Mouse (Mus musculus): ENCODE measurements at regions not wholly inside any gene's neighbourhood (a gene's known extent, or its start where the extent isn't known, plus 50 kb on each side); places are given as distances from the start of the nearest gene placed in this dataset.
A peak's percentile ranks its signal among the peaks of the same experiment; 100 is the strongest.

DNA sequence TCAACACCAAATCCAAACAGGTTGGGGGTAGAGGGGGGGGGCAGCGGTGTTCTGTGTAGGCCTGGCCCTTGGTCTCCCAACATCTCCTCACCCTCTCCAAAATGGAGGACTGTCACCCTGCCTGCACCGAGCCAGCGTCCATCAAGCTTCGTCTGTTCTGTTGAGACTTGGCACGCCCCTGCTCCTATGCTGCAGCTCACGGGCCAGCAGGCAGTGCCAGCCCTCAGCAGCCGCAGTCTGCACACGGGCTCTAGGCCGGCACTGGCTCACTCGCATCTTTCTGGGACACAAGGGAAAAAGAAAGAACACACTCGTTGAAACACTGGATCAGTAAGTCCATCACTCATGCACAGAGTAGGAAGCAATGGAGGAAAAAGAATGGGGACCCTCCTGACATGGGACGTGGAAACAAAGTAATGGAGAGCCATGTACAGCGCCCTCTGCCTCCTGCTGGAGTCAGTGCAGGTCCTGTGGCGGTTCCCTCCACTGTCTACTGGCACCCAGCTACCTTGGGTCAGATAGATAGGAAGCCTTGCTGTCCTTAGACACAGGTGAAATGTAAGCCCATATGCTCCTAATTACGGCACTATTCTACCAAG is 109.0 kb upstream of the 1700016C15Rik start:
- peak; percentile 57 for DNase-seq (ENCODE audit: low read depth)
- TF ChIP-seq CTCF (IDR thresholded peaks at IDR 0.05; ENCODE audit: borderline replicate concordance, extremely low read depth, insufficient read depth, insufficient read length): peak; percentile 23; the same call in 1 of the 2 replicates
- no peak for TF ChIP-seq POLR2A (IDR thresholded peaks at IDR 0.05; ENCODE audit: borderline replicate concordance, extremely low read depth, insufficient read depth, insufficient read length, poor library complexity, severe bottlenecking)

DNA sequence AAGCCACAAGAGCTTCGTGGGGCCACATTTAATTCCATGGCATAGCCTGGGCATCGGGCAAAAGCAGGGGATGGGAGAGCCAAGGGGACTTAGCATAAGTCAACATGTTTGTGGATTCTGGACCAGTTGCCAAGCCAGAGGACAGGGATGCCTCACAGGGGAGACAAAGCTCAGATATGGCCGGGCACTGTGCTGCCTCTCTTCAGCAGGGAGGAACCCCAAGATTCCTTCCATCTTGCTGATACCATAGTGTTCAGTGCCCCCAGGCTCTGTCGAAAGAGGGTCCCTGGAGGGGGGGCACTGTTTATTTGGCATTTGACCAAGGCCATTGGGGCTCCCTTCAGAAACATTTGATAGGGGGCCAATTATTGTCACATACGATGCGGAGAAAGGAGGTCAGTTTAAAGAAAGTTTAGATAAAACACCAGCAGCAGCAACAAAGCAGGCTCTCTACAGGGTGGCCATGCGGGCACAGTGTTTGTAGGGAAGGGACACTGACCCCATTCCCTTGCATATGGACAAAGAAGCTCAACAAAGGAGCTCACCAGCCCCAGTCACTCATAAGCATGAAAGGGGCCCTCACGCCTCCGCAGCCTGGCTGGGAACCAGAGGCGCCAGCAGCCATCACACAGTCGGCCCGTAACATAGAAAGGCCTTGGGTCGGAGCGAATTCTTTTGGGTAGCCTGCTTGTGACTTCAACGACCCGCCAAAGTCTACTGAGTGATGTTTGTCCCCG is 107.6 kb upstream of the 1700016C15Rik start:
- DNase-seq (ENCODE audit: low read depth): peak; percentile 70
- no peak for TF ChIP-seq CTCF (IDR thresholded peaks at IDR 0.05; ENCODE audit: borderline replicate concordance, extremely low read depth, insufficient read depth, insufficient read length)
- no peak for TF ChIP-seq POLR2A (IDR thresholded peaks at IDR 0.05; ENCODE audit: borderline replicate concordance, extremely low read depth, insufficient read depth, insufficient read length, poor library complexity, severe bottlenecking)

DNA sequence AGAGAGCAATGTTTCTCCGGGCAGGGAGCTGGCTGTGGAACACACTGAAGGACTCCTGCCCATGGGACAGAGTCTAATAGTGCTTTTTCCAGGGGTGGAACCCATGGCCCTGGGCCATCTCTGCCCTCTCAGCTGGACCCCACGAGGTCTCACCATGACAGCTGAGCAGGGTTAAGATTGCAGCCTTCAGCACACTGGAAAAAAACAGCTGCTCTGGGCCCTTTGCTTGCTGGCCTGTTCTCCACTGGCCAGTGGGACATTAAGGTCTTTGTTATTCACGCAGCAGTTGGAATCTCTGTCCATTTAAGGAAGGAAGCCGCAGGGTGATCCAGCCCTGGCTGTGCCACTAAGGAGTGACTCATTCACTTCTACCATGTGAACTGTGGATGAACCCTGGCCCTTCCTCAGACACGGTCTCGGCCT is 106.3 kb upstream of the 1700016C15Rik start:
- no peak for TF ChIP-seq POLR2A (IDR thresholded peaks at IDR 0.05; ENCODE audit: borderline replicate concordance, extremely low read depth, insufficient read depth, insufficient read length, poor library complexity, severe bottlenecking)
- no peak for TF ChIP-seq CTCF (IDR thresholded peaks at IDR 0.05; ENCODE audit: borderline replicate concordance, extremely low read depth, insufficient read depth, insufficient read length)
- no peak for DNase-seq (ENCODE audit: low read depth)

DNA sequence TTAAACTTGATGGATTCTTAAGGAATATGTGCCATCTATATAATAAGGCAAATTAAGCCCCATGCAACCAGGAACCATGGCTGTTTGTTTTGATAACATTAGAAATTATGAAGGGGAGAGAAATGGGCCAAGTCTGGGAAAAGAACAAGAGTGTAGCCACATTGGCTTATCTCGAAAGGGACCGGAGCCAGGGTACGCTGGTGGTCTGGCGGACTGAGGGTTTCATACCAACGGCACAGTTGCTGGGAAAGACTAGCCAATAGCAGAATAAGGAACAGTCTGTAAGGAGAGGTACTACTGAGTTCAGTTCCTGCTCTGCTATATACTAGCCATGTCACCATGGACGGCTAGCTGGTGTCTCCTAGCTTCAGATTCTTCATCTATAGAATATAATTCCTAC is 105.9 kb upstream of the 1700016C15Rik start:
- TF ChIP-seq CTCF (IDR thresholded peaks at IDR 0.05; ENCODE audit: borderline replicate concordance, extremely low read depth, insufficient read depth, insufficient read length): no peak
- TF ChIP-seq POLR2A (IDR thresholded peaks at IDR 0.05; ENCODE audit: borderline replicate concordance, extremely low read depth, insufficient read depth, insufficient read length, poor library complexity, severe bottlenecking): no peak
- DNase-seq (ENCODE audit: low read depth): no peak

DNA sequence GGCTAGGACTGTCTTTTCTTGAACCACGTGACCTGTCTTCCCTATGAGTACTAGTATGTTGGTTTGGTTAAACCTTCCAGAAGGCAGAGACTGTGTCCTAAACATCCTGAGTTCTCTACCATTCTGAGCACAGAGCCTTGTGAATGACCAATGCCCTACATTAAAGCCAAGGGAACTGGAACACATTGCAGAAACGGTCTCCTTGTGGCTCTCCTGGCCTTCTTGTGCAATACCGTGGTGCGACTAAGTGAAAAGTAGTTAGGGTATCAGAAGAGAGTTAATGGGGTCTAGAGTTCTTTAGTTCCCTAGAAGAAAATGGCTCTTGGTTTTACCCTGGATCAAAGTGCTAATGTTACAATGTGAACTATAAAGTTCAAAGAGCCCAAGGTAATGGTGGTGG is 101.8 kb upstream of the 1700016C15Rik start:
- no peak for TF ChIP-seq CTCF (IDR thresholded peaks at IDR 0.05; ENCODE audit: borderline replicate concordance, extremely low read depth, insufficient read depth, insufficient read length)
- TF ChIP-seq POLR2A (IDR thresholded peaks at IDR 0.05; ENCODE audit: borderline replicate concordance, extremely low read depth, insufficient read depth, insufficient read length, poor library complexity, severe bottlenecking): no peak
- DNase-seq (ENCODE audit: low read depth): no peak

DNA sequence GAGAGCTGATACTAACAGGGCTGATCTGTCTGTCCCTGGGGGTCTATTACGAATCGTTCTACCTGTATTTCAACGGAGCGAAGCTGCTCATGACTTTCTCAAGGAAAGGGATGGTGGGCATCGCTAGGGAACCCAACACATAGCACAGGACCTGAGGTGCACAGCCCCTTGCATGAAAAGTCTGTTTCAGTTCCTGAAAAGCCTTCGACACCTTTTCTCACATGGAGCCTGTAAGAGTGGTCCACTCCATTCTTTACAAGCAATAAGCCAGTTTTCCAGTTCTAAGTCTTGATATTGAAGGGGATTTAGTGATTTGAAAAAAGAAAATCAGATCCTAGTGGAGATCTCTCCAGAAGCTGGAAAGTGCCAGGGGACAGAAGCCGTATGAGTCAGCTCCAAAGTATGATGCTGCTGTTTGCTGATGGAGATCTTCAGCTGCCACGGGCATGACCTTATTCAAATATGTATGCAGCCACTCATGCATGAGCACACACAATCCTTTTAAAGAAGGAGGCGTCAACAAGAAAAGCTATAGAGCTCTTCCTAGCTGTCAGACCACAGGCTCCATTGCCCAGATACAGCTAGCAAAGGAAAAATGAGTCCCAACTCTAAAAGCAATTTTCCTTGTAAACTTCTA is 95.5 kb upstream of the 1700016C15Rik start:
- no peak for DNase-seq (ENCODE audit: low read depth)
- TF ChIP-seq CTCF (IDR thresholded peaks at IDR 0.05; ENCODE audit: borderline replicate concordance, extremely low read depth, insufficient read depth, insufficient read length): no peak
- TF ChIP-seq POLR2A (IDR thresholded peaks at IDR 0.05; ENCODE audit: borderline replicate concordance, extremely low read depth, insufficient read depth, insufficient read length, poor library complexity, severe bottlenecking): no peak

DNA sequence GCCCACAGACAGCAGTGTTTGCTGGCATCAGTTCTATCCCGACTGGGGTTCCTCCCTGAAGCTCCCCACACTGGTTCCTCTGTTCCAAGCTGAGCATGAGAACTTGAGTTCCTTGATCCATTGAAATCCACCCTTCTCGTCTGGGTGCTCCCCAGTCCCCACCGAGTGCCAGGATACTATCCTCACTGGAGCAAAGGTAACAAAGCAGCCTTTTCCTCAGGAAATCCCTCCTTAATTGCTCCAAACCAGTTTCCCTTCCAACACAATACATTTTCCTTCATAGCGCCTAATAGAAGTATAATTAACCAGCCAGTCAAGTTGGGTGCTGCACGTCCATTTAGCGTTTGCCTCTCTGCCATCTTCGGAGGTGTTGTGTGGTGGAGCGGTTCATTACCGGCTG is 92.6 kb upstream of the 1700016C15Rik start:
- DNase-seq (ENCODE audit: low read depth): no peak
- TF ChIP-seq POLR2A (IDR thresholded peaks at IDR 0.05; ENCODE audit: borderline replicate concordance, extremely low read depth, insufficient read depth, insufficient read length, poor library complexity, severe bottlenecking) (no peak), CTCF (IDR thresholded peaks at IDR 0.05; ENCODE audit: borderline replicate concordance, extremely low read depth, insufficient read depth, insufficient read length) (no peak)

DNA sequence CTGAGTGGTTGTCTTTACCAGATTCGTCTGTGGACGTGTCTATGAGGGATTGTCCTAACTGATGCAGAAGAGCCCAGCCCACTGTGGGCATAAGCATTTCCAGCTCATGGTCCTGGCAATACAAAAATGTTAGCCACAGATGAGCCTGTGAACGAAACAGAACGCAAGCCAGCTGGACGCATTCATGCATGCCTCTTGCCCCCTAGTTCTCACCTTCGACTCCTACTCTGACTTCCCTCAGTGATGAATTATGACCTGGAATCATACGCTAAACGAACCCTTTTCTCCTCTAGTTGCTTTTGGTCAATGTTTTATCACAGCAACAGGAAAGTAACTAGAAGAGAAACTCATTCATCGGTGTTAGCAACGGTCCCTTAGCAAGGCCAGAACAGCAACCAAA is 91.2 kb upstream of the 1700016C15Rik start:
- DNase-seq (ENCODE audit: low read depth): no peak
- TF ChIP-seq POLR2A (IDR thresholded peaks at IDR 0.05; ENCODE audit: borderline replicate concordance, extremely low read depth, insufficient read depth, insufficient read length, poor library complexity, severe bottlenecking): no peak
- no peak for TF ChIP-seq CTCF (IDR thresholded peaks at IDR 0.05; ENCODE audit: borderline replicate concordance, extremely low read depth, insufficient read depth, insufficient read length)

DNA sequence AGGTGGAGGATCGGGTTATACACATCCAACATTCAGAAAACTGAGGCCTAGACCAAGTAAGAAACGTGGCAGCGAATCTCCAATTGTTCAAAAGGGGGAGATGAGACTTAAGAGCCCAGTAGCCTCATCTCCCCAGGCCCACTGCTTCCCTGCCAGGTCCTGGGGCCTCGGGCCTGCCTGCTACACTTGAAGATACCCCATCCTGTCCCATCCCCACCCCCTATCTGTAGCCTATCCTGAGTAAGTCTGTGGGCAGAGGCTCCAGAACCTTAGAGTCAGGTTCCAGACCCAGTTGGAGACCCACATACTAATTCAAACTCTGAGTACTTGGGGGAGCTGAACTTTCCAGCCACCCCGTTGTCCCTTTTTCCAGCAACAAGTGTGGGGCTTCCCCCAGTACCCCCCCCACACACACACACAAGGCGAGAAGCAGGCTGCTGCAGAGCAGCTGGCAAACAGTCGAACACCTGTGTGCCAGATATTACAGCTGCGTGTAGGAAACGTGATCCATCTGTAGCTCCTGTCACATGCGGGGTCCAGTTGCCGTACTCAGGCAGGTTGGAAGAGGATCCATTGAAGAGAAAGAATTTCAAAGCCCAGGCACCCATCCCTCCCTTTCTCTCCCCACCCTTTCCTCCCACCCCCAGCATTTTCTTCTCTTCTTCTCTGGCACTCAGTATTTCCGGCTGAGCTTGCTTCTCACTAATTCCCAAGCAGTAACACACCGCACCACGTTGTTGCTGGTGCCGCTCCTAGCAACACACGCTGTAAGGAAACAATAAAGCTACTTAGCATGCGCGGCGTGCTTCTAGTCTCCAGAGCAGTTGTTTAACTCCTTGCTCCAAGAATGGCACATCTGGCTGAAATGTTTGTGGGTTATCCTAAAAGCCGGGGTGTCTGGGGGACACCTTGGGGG is 89.4 kb upstream of the 1700016C15Rik start:
- DNase-seq (ENCODE audit: low read depth): peak; percentile 93

DNA sequence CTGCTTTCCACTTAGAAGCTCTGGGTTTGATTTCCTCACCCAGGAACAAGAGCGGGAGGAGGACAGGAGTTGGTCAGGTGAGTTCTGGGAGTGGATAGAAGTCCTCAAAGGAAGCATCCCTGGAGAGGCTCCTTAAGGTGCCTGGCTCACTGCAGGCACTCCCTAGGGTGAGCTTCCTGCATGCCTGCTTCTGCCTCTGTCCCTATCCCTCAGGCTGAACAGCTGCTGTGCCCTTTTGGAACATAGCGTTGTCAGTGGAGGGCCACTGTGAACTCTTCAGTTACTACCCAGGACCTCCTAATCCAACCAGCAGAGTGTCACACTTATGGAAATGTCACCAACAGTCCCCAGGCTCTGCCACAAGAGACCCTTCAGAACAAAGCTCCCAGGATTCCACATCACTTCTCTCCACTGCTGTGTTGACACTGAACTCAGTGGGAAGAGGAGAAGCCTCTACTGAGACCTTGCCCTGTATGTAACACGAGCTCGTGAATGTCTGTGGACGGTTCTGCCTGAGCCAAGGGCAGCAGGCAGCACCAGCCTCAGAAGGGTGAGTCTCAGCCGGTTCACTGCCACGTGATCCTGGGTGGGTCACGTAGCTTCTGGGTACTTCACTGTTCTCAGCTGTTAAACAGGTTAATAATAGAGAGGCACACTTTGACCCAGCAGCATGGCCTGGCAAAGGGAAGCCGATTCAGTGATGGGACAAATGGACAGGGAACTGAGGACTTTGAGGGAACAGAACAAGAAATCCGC is 86.7 kb upstream of the 1700016C15Rik start:
- TF ChIP-seq POLR2A (IDR thresholded peaks at IDR 0.05; ENCODE audit: borderline replicate concordance, extremely low read depth, insufficient read depth, insufficient read length, poor library complexity, severe bottlenecking) (no peak), CTCF (IDR thresholded peaks at IDR 0.05; ENCODE audit: borderline replicate concordance, extremely low read depth, insufficient read depth, insufficient read length) (no peak)
- DNase-seq (ENCODE audit: low read depth): no peak

More for the DNA sequence above, 89.4 kb upstream of the 1700016C15Rik start:
- no peak for TF ChIP-seq CTCF (IDR thresholded peaks at IDR 0.05; ENCODE audit: borderline replicate concordance, extremely low read depth, insufficient read depth, insufficient read length)
- TF ChIP-seq POLR2A (IDR thresholded peaks at IDR 0.05; ENCODE audit: borderline replicate concordance, extremely low read depth, insufficient read depth, insufficient read length, poor library complexity, severe bottlenecking): no peak

Data from brain, embryonic 14.5 days (tissue).